Mouse (Mus musculus) thymus, postnatal 10 days (tissue): Measurements from ENCODE around the gene Gabarapl2.

Experiments used
- DNase-seq, 2 experiments: peaks; one replicate each; pipeline ENCODE4 v3.0.0; 2021; ENCODE audit warnings: low spot score in 2 of 2

Gene Gabarapl2

GRCm38 (mm10) chr8:111940171-111941100 is at the start of gene Gabarapl2:
Gabarapl2 (plus strand) TSS chr8:111940703.
- peak; percentile 88 to 93 for DNase-seq

DNA sequence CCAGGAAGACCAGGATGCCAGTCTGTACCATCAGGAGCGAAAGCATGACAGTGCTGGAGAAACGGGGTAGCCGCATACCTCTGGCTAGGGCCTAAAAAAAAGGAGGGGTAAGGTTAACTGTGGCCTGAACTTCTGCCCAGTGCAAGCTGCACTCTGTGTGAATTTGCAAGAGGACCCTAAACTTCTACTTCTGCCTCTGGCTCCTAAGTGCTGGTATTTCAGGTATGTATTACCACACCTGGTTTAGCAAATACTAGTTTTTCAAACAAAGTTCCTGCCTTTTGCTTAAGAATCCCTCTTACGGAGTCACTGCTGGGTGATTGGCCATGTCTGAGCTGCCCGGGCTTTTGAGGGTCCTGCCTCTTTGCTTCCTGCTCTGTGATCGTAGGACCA is 49.6 kb upstream of the Gabarapl2 start:
- DNase-seq: no peak

- no peak for DNase-seq
Measured at GRCm38 (mm10) chr8:111891983-111892382, 48.5 kb upstream of the Gabarapl2 start.

DNA sequence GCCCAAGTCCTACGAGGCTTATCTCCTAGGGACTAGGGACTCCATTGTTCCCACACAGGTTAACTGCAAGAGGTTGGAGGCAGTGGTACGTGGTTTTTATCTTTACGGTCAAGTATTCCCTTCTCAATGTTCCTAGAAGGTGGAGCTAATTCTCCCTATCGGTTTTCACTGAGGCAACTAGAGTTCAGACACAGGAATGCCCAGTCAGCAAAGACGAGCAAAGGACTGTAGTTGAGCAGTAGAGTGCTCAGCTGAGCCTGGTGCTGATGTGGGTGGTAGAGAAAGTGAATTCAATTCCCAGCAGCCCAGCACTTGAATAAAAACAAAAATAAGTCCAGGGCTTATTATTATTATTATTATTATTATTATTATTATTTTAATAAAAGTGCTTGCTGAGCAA is 47.9 kb upstream of the Gabarapl2 start:
- DNase-seq: no peak

DNA sequence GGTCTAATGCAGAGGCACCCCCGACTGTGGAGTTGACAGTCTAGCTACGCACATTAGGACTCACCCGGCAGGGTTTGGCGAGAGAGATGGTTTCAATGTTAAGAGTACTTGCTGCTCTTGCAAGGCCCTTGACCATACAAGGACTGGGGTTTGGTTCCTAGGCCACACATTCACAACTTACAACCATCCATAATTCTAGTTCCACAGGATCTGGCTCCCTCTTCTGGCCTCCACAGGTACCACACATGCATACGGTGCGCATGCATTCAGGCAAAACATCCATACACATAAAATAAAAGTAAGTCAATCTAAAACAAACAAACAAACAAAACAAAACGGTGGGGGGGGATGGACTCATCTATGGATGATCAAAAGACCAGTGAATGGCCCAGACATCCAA is 45.5 kb upstream of the Gabarapl2 start:
- no peak for DNase-seq

DNA sequence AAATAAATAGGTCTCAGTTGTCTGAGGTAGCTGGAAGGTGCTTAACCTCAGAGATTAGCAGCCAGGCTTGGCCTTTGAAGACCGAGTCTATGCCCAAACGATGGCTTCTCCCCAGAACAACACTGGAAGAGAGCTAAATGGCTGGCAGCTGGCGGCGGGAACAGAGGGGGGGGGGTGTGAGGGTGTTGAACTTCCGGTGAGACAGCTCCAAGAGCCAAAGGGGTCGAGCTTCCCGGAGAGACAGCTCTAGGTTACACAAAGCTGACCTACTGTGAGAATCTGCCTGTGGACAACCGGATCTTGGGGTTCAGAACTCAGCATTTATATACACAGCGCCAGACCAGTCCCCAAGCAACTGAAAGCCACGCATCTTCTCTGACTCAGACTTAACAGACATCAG is 41.9 kb upstream of the Gabarapl2 start:
- no peak for DNase-seq

- no peak for DNase-seq
Measured at GRCm38 (mm10) chr8:111902080-111902479, 38.4 kb upstream of the Gabarapl2 start.

- DNase-seq: no peak
Measured at GRCm38 (mm10) chr8:111905500-111906121, 34.9 kb upstream of the Gabarapl2 start.

DNA sequence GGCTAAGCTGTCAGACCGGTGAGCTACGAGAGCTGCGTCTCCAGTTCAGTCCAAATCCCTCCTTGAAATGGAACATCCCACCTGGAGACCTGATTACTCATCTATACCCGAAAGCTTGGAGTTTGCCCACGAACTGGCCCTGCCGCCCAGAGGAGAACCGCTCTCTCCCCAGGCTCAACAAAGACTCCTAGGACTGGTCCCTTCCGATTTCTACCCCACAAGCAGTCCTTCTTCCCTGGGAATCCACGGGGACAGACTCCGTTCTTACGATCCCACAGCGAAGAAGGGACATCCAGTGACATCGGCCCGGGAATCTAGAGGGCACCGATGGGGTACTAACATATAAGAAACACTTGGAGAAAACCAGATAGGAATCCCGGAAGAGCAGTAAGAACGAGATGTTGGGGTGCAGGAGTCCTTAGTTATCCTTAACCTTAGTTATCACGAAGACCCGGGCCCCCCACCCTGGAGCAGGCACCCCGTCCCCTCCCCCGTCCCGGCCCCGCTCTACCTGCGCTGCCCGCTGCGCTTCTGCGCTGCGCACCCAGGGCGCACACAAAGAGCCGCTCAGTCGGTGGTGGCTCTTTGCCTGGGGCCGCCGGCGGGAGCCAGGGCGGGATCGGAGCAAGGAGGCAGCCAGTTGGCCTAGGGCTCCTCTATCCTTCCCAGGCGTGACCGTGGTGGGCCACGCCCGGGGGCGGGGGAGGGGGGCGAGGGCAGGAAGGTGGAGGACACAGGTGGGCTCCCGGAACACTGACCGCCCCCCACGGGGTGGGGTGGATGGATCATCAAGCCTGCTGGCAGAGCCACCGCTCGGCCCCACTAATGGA is 30.7 kb upstream of the Gabarapl2 start, which contains the start of gene Chst5:
TSS of gene Chst5 (minus strand) at position 827 of the 830 bp plus-strand sequence.
- no peak for DNase-seq

- no peak for DNase-seq
Measured at GRCm38 (mm10) chr8:111911572-111911971, 28.9 kb upstream of the Gabarapl2 start.

DNA sequence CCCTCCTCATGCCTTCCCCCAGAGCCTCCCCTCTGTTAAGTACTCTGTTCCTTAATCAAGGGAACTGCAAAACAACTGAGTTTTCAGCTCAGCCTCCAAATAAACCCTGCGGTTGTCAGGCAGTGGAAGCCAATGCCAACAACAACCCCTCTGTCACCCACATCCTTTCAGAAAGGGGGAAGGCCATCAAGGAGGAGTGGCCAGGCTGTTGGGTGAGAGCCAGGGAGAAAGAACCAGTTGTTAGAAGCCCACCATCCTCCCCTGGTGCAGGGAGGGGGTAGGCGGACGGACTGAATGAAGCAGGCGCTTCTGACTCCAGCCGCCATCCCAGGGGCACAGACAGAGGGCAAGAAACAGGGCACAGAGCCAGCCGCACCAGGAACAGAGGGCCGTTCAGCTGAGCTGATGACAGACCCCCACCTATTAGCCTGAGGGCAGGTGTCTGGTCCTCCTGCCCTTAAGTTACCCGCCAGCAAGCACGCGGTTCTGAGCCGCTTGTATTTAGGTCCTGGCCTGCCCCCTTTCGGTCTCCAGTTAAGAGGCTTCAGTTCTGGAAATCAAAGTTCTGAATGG is 27.6 kb upstream of the Gabarapl2 start:
- no peak for DNase-seq

DNA sequence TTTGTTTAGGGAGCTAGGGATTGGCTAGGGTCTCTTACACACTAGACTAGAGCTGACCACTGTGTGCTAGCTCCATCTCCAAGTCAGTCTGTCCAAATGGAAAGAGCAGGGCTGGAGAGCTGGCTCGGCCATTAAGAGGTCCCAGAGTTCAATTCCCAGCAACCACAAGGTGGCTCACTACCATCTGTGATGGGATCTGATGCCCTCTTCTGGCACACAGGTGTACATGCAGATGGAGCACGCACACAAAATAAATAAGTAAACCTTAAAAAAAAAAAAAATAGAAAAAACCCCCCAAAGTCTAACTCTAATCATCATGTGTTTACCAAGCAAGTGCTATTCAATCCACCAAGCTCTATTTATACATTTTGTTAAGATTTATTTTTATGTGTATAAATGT is 20.8 kb upstream of the Gabarapl2 start:
- DNase-seq: no peak

DNA sequence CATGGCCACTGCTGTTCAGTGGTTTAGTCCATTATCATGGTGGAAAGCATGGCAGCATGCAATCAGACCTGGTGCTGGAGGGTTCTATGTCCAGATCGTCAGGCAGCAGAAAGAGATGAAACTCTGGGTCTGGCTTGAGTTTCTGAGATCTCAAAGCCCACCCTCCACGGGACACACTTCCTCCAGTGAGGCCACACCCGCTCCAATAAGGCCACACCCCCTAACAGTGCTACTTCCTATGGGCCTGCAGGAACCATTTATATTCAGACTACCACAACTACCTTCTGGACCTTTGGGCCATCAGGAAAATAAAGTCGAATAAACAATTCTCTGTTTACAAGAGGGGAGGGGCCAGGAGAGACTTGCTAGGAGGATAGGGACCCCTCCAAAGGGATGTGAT is 19.5 kb upstream of the Gabarapl2 start:
- DNase-seq: no peak

GRCm38 (mm10) chr8:111923383-111923804 is 17.1 kb upstream of the Gabarapl2 start:
- DNase-seq: peak in 1 of 2 experiments; percentile 60

DNA sequence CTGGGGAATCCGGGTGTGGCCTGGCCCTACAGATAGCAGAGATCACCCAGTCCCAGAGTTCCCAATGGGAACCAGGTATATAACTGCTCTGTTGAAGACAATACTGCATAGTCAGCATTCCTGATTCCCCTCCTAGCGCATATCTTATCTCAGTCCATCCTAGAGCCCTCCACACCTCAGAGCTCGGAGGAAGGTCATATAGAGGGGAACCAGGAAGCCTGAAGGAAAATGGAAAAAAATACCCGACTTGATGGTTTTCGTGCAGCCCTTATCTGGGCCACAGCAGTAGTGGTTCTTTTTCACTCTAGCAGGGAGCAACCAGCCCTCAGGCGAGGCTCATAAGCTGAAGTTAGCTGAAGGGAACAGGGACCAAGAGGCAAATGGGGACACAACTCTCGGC is 15.5 kb upstream of the Gabarapl2 start:
- no peak for DNase-seq

GRCm38 (mm10) chr8:111929648-111930344 is 10.7 kb upstream of the Gabarapl2 start:
- no peak for DNase-seq

GRCm38 (mm10) chr8:111931721-111932120 is 8.8 kb upstream of the Gabarapl2 start:
- no peak for DNase-seq

DNA sequence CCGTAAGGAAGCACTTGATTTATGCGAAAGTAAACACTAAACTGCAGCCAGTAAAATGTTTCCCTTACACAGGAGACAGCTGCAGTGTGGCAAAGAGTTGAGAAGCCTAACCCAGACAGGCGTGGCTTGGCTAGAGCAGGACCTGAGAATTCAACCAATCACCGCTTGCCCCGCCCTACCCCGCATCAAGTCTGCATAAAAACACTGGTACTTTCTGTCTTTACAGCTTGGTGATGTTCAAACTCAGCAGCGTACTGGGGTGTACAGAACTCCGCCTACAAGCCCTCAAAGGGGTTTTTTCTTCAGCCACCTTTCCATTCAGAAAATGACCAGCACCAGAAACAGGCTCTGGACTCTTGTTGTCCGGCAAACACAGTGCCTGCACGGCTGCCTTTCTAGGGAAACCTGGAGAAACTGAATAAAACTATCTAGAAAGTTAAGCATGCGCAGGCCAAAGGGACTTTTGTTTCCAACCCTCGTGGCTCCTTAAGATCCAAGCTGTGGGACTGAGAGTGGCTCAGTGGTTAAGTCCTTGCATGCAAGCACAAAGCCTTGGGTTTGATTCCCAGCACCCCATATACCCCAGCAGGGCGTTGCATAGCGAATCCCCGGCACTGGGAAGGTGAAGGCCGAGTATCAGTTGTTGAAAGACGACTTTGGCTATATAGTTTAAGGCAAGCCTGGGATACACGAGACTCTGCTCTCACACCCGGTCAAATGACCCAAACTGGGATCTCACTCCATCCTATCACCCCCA is 7.7 kb upstream of the Gabarapl2 start:
- DNase-seq: no peak

DNA sequence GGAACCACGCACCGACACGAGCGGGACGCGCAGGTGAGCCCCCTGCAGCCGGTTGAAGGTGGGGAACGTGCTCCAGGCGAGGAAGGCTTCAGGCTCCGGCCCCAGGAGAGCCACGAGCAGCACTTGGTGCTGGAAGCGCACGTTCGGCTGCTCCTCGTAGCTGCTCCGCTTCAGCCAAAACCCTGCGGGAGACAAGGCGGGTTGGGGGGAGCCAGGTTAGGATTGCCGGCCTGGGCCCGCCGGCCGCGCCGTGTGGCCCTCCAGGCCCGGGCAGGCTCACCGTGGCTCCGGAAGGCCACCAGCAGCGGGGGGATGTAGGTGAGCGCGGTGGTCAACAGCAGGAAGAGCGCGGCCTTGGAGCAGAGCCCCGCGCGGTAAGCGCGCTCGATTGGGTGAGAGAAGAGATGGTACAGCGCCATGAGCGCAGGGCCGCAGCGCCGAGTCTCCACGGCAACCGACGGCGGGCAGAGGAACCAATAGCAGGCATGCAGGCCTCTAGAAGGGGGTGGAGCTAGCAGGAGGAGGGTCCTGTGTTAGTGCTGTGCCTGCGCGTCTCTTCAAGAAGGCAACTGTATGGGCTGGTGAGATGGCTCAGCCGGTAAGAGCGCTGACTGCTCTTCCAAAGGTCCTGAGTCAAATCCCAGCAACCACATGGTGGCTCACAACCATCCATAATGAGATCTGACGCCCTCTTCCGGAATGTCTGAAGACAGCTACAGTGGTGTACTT is 7.0 kb upstream of the Gabarapl2 start, which contains the start of gene Tmem231:
TSS of gene Tmem231 (minus strand) at position 534 of the 729 bp plus-strand sequence.
- peak; percentile 80 to 81 for DNase-seq

DNA sequence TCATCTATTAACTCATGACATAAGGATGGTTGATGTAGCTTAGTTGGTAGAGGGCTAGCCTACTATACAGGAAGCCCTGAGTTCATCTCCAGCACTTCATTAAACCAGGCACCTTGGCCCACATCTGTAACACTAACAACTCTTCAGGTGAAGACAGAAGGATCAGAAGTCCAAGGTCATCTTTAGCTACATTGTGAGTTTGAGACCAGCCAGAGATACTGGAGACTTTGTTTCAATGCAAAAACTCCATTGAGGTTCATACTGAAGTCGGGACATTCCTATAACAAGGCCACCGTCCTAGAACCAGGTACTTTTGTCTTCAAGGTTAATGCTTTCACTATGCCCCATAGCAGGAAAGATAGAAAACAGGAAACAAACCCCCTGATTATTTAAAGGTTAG is 6.3 kb upstream of the Gabarapl2 start:
- DNase-seq: no peak
